Mouse (Mus musculus): ENCODE measurements around the gene Timm22.

DNA sequence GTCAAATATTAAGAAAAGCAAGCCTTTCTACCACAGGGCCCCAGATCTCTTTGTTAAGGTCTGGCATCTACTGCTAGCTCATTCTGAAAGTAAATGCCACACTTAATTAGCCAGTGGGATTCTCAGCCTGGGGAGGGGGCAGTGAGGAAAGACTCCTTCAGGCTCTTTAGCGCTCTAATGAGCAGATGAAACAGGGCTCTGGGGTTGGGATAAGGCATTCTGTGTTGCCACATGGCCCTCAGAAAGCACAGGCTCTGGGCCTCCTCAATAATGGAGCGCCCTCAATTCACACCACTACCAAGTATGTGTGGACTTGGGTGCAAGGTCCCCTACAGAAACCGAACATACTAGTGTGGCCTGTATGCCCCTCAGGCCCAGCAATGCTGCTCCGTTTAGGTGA lies 21.7 kb upstream of the Timm22 start:
- TF ChIP-seq CTCF (IDR thresholded peaks at IDR 0.05; ENCODE audit: low read depth, low read length) (no peak), POLR2A (IDR thresholded peaks at IDR 0.05; ENCODE audit: insufficient read depth, low read length) (no peak), EP300 (IDR thresholded peaks at IDR 0.05; ENCODE audit: insufficient read depth, low read depth, low read length) (no peak)

All from ES-Bruce4 (cell line).